Mouse (Mus musculus) limb, embryonic 14.5 days (tissue): ENCODE data around the gene Ggt5. TPM values are rescaled to one million over a fixed set of nuclear protein-coding genes. Genes with fewer than 3 reads are reported as not detected.

Source experiments
- ATAC-seq: fragments of 200-750 bp; cut with Nextera tagmentation; 2 replicates; pipeline ENCODE4 v1.8.0; 2017; ENCODE audit warnings: low read depth, moderate number of reproducible peaks, moderate TSS enrichment; ENCODE audit not compliant: low FRiP score
- DNase-seq: peaks from one replicate; pipeline ENCODE4 v3.0.0-alpha.2; 2015; ENCODE audit warnings: low spot score
- H3K27ac ChIP-seq: fragments of 300-500 bp; sonication (generic); replicated peaks from 2 replicates; pipeline ENCODE4 v1.5.1; 2014; ENCODE audit warnings: low read depth, mild to moderate bottlenecking, low read length, moderate library complexity, mixed read lengths
- H3K27me3 ChIP-seq: fragments of 300-500 bp; sonication (generic); 2 replicates; pipeline ENCODE4 v1.6.1; 2014; ENCODE audit warnings: low read length, mixed read lengths; ENCODE audit not compliant: control insufficient read depth, insufficient read depth
- H3K36me3 ChIP-seq: fragments of 300-500 bp; sonication (generic); 2 replicates; pipeline ENCODE4 v1.6.1; 2014; ENCODE audit warnings: mild to moderate bottlenecking, low read length, moderate library complexity, mixed read lengths; ENCODE audit not compliant: control insufficient read depth, insufficient read depth
- H3K4me1 ChIP-seq: fragments of 300-500 bp; sonication (generic); 2 replicates; pipeline ENCODE4 v1.6.1; 2014; ENCODE audit warnings: antibody characterized with exemption, low read length, mixed read lengths; ENCODE audit not compliant: control insufficient read depth, insufficient read depth
- H3K4me2 ChIP-seq: fragments of 300-500 bp; sonication (generic); replicated peaks from 2 replicates; pipeline ENCODE4 v1.6.1; 2014; ENCODE audit warnings: low read depth, mild to moderate bottlenecking, low read length, moderate library complexity; ENCODE audit not compliant: severe bottlenecking
- H3K4me3 ChIP-seq: fragments of 300-500 bp; sonication (generic); replicated peaks from 2 replicates; pipeline ENCODE4 v1.5.1; 2014; ENCODE audit warnings: low read length
- H3K9ac ChIP-seq: fragments of 300-500 bp; sonication (generic); 2 replicates; pipeline ENCODE4 v1.6.1; 2014; ENCODE audit warnings: mild to moderate bottlenecking, low read depth, low read length, moderate library complexity; ENCODE audit not compliant: severe bottlenecking
- H3K9me3 ChIP-seq: fragments of 300-500 bp; sonication (generic); 2 replicates; pipeline ENCODE4 v1.6.1; 2016; ENCODE audit warnings: low read length; ENCODE audit not compliant: control insufficient read depth
- POLR2A ChIP-seq: fragments of 200-500 bp; IDR thresholded peaks from 2 replicates; pipeline ENCODE4 v1.8.0; 2012; ENCODE audit warnings: inconsistent platforms, mild to moderate bottlenecking, moderate library complexity, borderline replicate concordance; ENCODE audit not compliant: insufficient read depth, insufficient read length; ENCODE audit errors: extremely low read depth
- WGBS: fragments of 180-500 bp; shearing (Covaris S2); extraction: QIAGEN DNeasy Blood & Tissue Kit; methylation state at CpG from one replicate; pipeline ENCODE4 v1.1.7; 2014; 5-methylcytosine and 5-hydroxymethylcytosine counted together
- polyA plus RNA-seq, 2 experiments: library from polyadenylated mRNA; depleted of rRNA in 1 of 2; stranded (reverse) in 1 of 2; unstranded in 1 of 2; fragments of >200 nt; fragmentation: Nextera tagmentation in 1 of 2; extraction: Ambion mirVana in 1 of 2; gene quantifications; 2 replicates each; pipeline versions ENCODE4 v1.2.1 to v1.2.3; 2012 to 2014

The Ggt5 gene
- polyA plus RNA-seq, 2 experiments: 1.1 to 7.5 TPM

- Histone ChIP-seq H3K27me3 (no peaks in the 10 kb centered on the region), H3K9me3 (no peaks in the 10 kb centered on the region), H3K4me3 (no peak overlapping the region), H3K4me1 (no peaks in the 10 kb centered on the region), H3K27ac (no peak overlapping the region), H3K36me3 (peaks cover 67% of the 10 kb centered on the region), H3K4me2 (no peak overlapping the region), H3K9ac (no peak overlapping the region)
- 96% methylated on average over 7 of the region's 7 CpGs for WGBS
- DNase-seq (no peak), ATAC-seq (no peak)
- TF ChIP-seq POLR2A: no peak
Observed at GRCm38 (mm10) chr10:75657772-75658171, 68.6 kb downstream of the Ggt5 start.

DNA sequence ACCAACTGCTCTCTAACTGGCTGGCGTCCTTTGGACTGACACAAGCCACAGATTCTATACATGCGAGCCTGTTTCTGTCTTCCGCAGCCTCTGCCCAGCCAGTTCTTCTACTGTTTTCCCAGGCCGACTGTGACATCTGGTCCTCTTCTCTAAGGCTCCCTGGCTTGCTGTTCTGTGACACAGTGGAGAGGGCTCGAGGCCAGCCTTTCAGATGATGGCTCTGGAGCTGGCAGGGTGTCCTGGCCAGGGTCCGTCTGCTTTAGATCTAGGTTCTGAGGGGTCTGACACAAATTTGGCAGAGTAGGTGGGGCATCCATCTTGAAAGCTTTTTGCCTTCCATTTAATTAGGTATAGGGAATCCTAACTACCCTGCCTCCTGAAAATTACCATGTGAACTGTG lies 72.2 kb downstream of the Ggt5 start:
- no peak for DNase-seq
- Histone ChIP-seq H3K27me3 (no peaks in the 10 kb centered on the region), H3K4me2 (no peak overlapping the region), H3K9ac (no peak overlapping the region), H3K4me1 (no peaks in the 10 kb centered on the region; the same call in 1 of the 2 replicates), H3K9me3 (no peaks in the 10 kb centered on the region), H3K27ac (no peak overlapping the region), H3K4me3 (no peak overlapping the region), H3K36me3 (peaks cover 37% of the 10 kb centered on the region)
- WGBS: 86% methylated on average over 6 of the region's 6 CpGs
- ATAC-seq: no peak
- TF ChIP-seq POLR2A: no peak

DNA sequence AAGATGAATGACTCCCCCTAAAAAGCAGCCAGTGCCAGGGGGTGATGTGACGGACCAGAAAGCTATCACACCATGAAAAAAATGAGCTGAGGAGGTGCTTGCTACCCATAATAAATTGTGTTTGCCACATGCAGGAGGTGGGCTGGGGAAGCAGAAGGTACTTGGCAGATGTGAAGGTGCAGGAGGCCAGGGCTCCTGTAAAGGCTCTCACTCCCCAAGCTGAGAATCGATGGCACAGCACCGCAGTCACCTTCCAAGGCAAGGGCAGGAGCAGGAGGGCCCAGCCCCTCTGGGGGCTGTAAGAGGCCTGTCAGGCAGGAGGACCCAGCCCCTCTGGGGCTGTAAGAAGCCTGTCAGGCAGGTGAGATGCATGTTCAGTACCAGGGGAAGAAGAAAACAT lies 72.7 kb downstream of the Ggt5 start:
- Histone ChIP-seq H3K4me3 (no peak overlapping the region), H3K27ac (no peak overlapping the region), H3K4me1 (no peaks in the 10 kb centered on the region; the same call in 1 of the 2 replicates), H3K36me3 (peaks cover 32% of the 10 kb centered on the region), H3K27me3 (no peaks in the 10 kb centered on the region), H3K4me2 (no peak overlapping the region), H3K9ac (no peak overlapping the region), H3K9me3 (no peaks in the 10 kb centered on the region)
- DNase-seq: no peak
- no peak for TF ChIP-seq POLR2A
- 89% methylated on average over 3 of the region's 3 CpGs for WGBS
- ATAC-seq: no peak

DNA sequence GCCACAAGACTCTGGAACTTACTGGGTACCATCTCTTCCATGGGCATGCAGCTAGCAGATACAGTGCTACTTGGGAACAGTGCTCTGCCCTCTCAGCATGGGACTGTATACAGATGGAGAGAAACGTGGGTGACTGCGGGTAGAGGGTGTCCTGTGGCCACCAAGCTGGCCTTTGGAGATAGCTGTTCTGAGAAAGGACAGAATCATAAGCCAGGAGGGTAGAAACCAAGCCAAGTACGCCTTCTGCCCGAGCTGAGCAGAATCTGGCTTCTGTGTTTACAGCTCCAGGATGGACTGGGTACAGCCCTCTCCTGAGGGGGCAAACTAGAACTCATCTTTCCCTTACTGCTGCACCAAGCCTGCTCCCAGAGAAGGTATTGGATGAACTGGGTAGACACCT lies 73.4 kb downstream of the Ggt5 start:
- no peak for DNase-seq
- Histone ChIP-seq H3K27ac (no peak overlapping the region), H3K4me3 (no peak overlapping the region), H3K4me2 (no peak overlapping the region), H3K36me3 (peaks cover 25% of the 10 kb centered on the region), H3K9me3 (no peaks in the 10 kb centered on the region), H3K27me3 (no peaks in the 10 kb centered on the region), H3K9ac (no peak overlapping the region), H3K4me1 (no peaks in the 10 kb centered on the region; the same call in 1 of the 2 replicates)
- no peak for ATAC-seq
- 82% methylated on average over 4 of the region's 4 CpGs for WGBS
- no peak for TF ChIP-seq POLR2A

- WGBS: 86% methylated on average over 6 of the region's 6 CpGs
- no peak for DNase-seq
- Histone ChIP-seq H3K4me1 (peaks cover 5% of the 10 kb centered on the region; the same call in 1 of the 2 replicates), H3K36me3 (peaks cover 16% of the 10 kb centered on the region; the same call in 1 of the 2 replicates), H3K27me3 (no peaks in the 10 kb centered on the region), H3K4me3 (no peak overlapping the region), H3K9me3 (no peaks in the 10 kb centered on the region), H3K27ac (no peak overlapping the region), H3K4me2 (no peak overlapping the region), H3K9ac (no peak overlapping the region)
- no peak for ATAC-seq
- no peak for TF ChIP-seq POLR2A
Observed at GRCm38 (mm10) chr10:75664673-75665270, 75.6 kb downstream of the Ggt5 start.
